Mouse (Mus musculus): ENCODE data around the gene Whrn. TPM values are rescaled to one million over a fixed set of nuclear protein-coding genes. Genes with fewer than 3 reads are reported as not detected.

The Whrn gene
- total RNA-seq, 2 experiments from 2014 or later: 4.3 to 5.3 TPM

GRCm38 (mm10) chr4:63494401-63494966, 1.3 kb downstream of the Whrn start:
- no peak for DNase-seq (ENCODE audit: low spot score in 2 of 2)

DNA sequence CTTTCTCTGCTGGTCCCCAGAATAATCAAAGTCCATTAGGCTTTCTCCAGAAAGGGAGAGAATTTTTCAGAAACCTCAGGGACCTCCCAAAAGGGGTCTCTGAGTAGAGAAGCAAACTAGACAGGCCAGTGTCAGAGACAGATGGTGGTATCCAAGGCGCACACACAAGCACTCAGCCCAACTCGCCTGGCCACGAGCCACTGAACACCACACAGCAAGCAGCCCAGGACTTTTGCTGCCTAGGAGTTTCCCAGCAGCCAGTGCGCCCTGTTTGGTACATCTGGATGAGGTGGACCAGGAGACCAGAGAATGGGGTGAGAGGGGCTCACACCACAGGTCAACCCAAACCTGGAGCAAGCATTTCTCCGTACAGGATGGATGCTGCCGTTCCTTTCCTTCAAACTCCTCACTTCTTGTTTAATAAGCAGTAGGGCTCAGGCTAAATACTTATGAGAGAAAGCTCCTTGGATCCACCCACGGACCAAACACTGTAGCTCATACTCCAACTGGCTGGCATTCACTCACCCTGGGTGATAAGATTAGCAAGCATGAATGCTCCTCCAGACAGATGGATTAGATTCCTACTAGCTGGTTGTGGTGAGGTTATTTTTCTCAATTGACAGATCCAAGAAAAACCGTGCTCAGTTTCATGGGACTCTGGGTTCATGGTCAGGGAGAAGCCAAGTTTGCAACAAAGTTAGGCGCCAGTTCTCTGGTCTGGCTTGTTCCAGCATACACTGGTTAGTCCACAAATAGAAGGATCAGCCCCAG, 2.3 kb downstream of the Whrn start:
- DNase-seq (ENCODE audit: low spot score in 2 of 2): no peak

- DNase-seq (ENCODE audit: low spot score in 2 of 2): no peak
Observed at GRCm38 (mm10) chr4:63491521-63491920, 4.3 kb downstream of the Whrn start.

- no peak for DNase-seq (ENCODE audit: low spot score in 2 of 2)
Observed at GRCm38 (mm10) chr4:63490146-63490545, 5.6 kb downstream of the Whrn start.

DNA sequence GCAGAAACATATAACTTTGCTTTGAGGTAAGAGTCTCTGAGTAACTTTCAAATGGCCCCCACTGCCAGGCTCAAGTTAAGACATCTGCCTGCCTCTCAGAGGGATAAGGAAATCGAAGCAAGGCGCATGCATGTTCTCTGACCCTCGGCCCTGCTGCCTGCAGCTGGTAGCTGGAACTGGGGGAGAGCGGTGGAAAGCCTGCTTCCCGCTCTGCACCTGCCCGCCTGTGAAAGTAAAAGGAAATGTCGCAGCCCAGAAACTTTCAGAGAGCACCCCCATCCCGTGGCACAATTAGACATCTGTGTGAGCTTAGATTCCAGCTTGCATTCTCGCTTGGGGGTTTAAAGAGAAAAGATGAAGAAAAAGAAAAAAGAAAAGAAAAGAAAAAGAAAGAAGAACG, 6.1 kb downstream of the Whrn start:
- no peak for DNase-seq (ENCODE audit: low spot score in 2 of 2)

GRCm38 (mm10) chr4:63487916-63488315, 7.9 kb downstream of the Whrn start:
- DNase-seq (ENCODE audit: low spot score in 2 of 2): no peak

DNA sequence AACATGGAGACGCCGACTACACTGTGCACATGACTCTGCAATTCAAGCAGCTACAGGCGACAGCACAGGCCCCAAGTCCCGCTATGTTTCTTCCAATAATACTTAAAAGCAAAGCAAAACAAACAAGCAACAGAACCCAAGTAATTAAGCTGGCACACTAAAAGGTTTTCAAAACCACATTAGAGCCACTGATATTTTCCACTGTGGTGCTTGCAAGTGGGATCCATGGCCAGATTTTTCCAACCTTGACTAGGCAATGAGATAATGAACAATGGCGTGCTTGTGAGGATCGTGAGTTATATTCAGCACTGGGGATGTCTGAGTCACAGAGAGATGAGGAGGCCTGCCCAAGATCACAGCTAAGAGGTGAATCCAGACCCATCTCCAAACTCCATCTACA, 8.5 kb downstream of the Whrn start:
- no peak for DNase-seq (ENCODE audit: low spot score in 2 of 2)

- no peak for DNase-seq (ENCODE audit: low spot score in 2 of 2)
Observed at GRCm38 (mm10) chr4:63486523-63486922, 9.3 kb downstream of the Whrn start.

GRCm38 (mm10) chr4:63483741-63484140, 12.1 kb downstream of the Whrn start:
- DNase-seq (ENCODE audit: low spot score in 2 of 2): no peak

DNA sequence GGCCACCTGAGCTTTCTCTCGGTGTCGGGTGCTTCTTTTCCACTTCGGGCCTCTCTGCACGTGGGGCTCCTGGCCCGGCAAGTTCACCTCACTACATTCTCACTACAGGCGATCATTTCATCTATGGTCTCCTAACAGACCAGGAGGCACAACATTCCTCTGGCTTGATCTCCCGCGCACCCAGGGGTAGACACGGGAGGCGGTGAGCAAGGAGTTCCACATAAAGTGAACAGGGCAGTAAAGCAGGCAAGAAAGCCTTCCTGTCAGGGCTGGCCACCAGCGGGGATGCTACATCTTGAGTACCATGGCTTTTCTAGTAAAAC, 15.0 kb downstream of the Whrn start:
- DNase-seq (ENCODE audit: low spot score in 2 of 2): no peak

GRCm38 (mm10) chr4:63480098-63480844, 15.5 kb downstream of the Whrn start:
- peak in 1 of 2 experiments; percentile 23 for DNase-seq (ENCODE audit: low spot score in 2 of 2)

DNA sequence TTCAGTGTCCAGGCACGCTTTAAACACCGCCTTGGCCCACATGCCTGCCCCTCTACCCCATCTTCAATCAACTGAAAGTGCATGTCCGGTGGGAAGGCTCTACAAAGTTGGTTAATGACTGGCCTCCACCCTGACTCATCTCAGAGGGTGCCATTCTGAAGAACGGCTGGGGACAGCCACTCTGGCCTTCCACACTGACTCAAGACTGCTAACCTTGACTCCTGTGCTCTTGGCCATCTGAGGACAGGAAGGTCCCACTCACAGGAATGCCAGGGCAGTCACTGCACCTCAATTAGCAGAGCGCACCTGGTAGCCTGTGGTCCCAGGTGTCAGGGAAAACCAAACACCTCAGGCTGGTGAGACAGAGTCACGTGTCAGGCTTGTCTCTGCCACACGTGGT, 17.8 kb downstream of the Whrn start:
- no peak for DNase-seq (ENCODE audit: low spot score in 2 of 2)

- DNase-seq (ENCODE audit: low spot score in 2 of 2): no peak
Observed at GRCm38 (mm10) chr4:63476891-63477290, 18.9 kb downstream of the Whrn start.

DNA sequence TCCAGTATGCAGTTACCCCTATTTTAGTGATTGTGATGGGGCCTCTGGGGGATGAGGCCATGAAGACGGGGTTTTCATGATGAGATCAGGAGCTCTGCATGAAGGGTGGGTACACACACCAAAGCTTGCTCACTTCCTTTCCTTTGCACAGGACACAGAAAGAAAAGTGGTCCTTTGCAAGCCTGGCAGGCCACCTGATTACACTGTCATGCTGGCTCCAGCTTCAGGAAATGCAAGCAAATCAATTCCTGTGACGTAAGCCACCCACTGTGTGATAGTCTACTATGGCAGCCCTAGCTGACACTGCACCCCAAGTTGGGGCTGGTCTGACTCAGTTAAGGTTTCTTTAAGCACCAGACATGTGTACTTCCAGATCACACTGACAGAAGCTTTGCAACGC, 20.6 kb downstream of the Whrn start:
- DNase-seq (ENCODE audit: low spot score in 2 of 2): no peak

DNA sequence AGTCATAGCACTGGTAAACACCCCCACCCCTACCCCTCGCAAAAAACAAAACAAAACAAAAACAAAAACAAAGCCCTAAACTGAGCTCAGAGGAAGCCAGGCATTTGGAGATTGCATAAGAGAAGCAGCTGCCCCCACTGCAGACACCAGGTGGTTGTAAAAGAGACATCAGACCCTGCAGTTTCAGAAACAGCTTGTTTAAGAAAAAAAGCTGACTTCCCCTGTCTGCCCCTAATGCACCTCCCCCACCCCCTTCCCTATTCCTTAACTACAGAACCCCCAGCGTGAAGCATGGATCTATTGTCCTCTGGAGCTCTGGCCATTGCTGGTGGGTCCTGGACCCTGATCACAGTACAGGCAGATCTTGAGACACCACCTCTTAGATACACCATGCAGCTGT, 21.4 kb downstream of the Whrn start:
- DNase-seq (ENCODE audit: low spot score in 2 of 2): no peak

- no peak for DNase-seq (ENCODE audit: low spot score in 2 of 2)
Observed at GRCm38 (mm10) chr4:63467338-63467737, 28.5 kb downstream of the Whrn start.

DNA sequence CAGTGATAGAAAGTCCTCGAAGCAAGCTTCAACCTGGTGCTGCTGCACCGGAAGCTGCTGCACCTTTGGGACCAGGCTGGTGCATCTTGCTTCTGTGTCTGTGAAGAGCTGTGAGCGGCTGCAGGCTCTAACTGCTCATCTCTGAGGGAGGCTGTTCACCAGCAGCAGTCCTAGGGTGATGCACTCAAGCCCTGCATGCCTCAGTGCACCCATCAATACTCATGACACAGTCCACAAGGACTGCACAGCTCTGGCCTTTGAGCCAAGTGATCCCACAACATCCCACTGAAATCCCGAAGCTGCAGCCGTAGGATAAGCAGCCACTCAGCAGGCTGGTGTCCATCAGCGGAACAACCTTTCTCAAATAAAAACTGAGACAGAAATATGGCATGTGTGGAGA, 29.6 kb downstream of the Whrn start:
- no peak for DNase-seq (ENCODE audit: low spot score in 2 of 2)

GRCm38 (mm10) chr4:63460876-63461525, 34.8 kb downstream of the Whrn start:
- DNase-seq (ENCODE audit: low spot score in 2 of 2): no peak

- no peak for DNase-seq (ENCODE audit: low spot score in 2 of 2)
Observed at GRCm38 (mm10) chr4:63459141-63459789, 36.5 kb downstream of the Whrn start.

GRCm38 (mm10) chr4:63456547-63456946, 39.2 kb downstream of the Whrn start:
- DNase-seq (ENCODE audit: low spot score in 2 of 2): no peak

- no peak for DNase-seq (ENCODE audit: low spot score in 2 of 2)
Observed at GRCm38 (mm10) chr4:63453939-63454513, 41.8 kb downstream of the Whrn start.

All from gastrocnemius, postnatal 4 days (tissue).